Mouse (Mus musculus) embryonic facial prominence, embryonic 15.5 days (tissue): ENCODE data around the gene Phf13. TPM values are rescaled to one million over a fixed set of nuclear protein-coding genes. Genes with fewer than 3 reads are reported as not detected.
"Not testable (repeated sequence)": the region's sequence is repeated elsewhere in the genome, so short reads cannot be mapped to it uniquely, and the experiment has no call there.

ENCODE experiments used
- ATAC-seq: fragments of 200-750 bp; cut with Nextera tagmentation; 2 replicates; pipeline ENCODE4 v1.8.0; 2017; ENCODE audit warnings: low read depth, moderate TSS enrichment; ENCODE audit not compliant: insufficient number of reproducible peaks, low FRiP score, low TSS enrichment
- H3K27ac ChIP-seq: fragments of 300-500 bp; sonication (generic); replicated peaks from 2 replicates; pipeline ENCODE4 v1.5.1; 2015; ENCODE audit warnings: mild to moderate bottlenecking, inconsistent platforms
- H3K27me3 ChIP-seq: fragments of 300-500 bp; sonication (generic); 2 replicates; pipeline ENCODE4 v1.6.1; 2015; ENCODE audit warnings: inconsistent platforms
- H3K36me3 ChIP-seq: fragments of 300-500 bp; sonication (generic); 2 replicates; pipeline ENCODE4 v1.6.1; 2015; ENCODE audit warnings: mild to moderate bottlenecking, inconsistent platforms
- H3K4me1 ChIP-seq: fragments of 300-500 bp; sonication (generic); 2 replicates; pipeline ENCODE4 v1.6.1; 2015; ENCODE audit warnings: inconsistent platforms
- H3K4me2 ChIP-seq: fragments of 300-500 bp; sonication (generic); replicated peaks from 2 replicates; pipeline ENCODE4 v1.6.1; 2015; ENCODE audit warnings: mild to moderate bottlenecking, inconsistent platforms
- H3K4me3 ChIP-seq: fragments of 300-500 bp; sonication (generic); replicated peaks from 2 replicates; pipeline ENCODE4 v1.5.1; 2015; ENCODE audit warnings: mild to moderate bottlenecking, inconsistent platforms
- H3K9ac ChIP-seq: fragments of 300-500 bp; sonication (generic); 2 replicates; pipeline ENCODE4 v1.6.1; 2015; ENCODE audit warnings: inconsistent platforms
- H3K9me3 ChIP-seq: fragments of 300-500 bp; sonication (generic); replicated peaks from 2 replicates; pipeline ENCODE4 v1.6.1; 2016; ENCODE audit warnings: inconsistent platforms
- WGBS: fragments of 180-500 bp; shearing (Covaris S2); methylation state at CpG from one replicate; pipeline ENCODE4 v1.1.7; 2015; 5-methylcytosine and 5-hydroxymethylcytosine counted together
- polyA plus RNA-seq: library from polyadenylated mRNA; unstranded; fragments of >200 nt; fragmentation: Nextera tagmentation; extraction: Ambion mirVana; gene quantifications from 2 replicates; pipeline ENCODE4 v1.2.1, GENCODE M21; 2015

Gene Phf13
- 34.6 and 35.1 TPM in 2 replicates for polyA plus RNA-seq

DNA sequence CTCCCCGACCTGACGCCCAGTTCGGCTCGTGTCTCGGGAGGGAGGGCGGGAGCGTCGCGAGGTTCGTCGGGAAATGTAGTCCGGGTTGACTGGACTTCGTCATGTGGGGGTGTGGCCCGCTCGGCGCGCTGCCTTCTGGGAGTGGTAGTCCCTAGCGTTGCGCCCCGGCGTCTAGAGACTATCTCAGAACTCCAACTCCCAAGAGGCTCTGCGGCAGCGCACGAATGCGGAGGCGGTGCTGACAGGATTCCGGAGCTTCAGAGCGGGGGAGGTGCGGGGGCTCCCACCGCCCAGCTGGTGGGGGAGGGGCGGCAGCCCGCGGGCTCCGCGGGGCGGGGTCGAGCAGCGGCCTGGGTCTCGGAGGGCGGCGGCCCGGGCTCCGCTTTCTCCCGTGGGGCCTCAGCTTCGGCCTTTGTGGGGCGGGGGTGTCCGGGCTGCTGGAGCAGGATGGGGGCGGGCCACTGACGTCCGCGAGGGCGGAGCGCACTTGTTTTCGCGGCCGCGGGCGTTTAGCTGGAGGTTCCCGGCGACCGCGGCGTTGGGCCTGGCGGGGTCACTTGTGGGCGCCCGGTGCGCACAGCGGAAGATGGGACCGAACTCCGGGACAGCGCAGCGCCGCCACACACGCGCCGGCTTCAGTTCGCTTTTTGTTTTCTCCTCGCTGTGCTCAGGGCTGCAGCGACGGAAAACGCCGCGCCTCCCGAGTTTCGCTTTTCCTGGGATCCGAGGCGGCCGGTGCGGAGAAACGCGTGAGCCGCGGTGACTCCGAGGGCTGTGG is at the start of gene Phf13:
TSS of gene Phf13 (minus strand) at position 86 of the 778 bp plus-strand sequence.
- Histone ChIP-seq H3K9ac (peak within 1 kb of the TSS; percentile 93), H3K4me1 (peaks cover 27% of the 10 kb centered on the region), H3K36me3 (peaks cover 20% of the 10 kb centered on the region), H3K27ac (peak within 1 kb of the TSS; percentile 91), H3K9me3 (no peaks in the 10 kb centered on the region), H3K4me3 (peak within 1 kb of the TSS; percentile 93), H3K4me2 (peak within 1 kb of the TSS; percentile 52), H3K27me3 (no peaks in the 10 kb centered on the region)
- WGBS: under 1% methylated on average over 89 of the region's 94 CpGs
- ATAC-seq: peak; percentile 97

DNA sequence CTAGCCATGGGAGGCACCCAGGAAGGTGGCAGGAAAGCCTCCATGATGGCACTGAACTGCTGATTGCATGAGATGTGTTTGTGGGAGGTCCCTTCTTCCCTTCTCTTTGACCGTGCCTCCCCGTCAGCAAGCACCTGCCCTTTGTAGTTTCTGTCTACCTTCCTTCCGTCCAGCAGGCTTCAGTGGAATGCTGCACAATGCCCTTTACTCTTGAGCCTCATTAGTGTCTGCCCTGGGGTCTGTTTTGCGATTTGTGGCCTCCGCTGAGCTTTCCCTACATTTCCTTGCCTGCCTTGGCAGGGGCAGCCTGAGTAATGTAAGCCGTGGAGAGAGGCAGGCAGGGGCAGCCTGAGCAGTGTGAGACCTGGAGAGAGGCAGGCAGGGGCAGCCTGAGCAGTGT is 48.6 kb upstream of the Phf13 start:
- Histone ChIP-seq H3K27ac (no peak overlapping the region), H3K4me2 (no peak overlapping the region), H3K27me3 (no peaks in the 10 kb centered on the region), H3K9me3 (no peaks in the 10 kb centered on the region), H3K9ac (no peak overlapping the region), H3K4me1 (peaks cover 11% of the 10 kb centered on the region), H3K4me3 (no peak overlapping the region), H3K36me3 (peaks cover 83% of the 10 kb centered on the region)
- no peak for ATAC-seq
- 71% methylated on average over 6 of the region's 6 CpGs for WGBS

DNA sequence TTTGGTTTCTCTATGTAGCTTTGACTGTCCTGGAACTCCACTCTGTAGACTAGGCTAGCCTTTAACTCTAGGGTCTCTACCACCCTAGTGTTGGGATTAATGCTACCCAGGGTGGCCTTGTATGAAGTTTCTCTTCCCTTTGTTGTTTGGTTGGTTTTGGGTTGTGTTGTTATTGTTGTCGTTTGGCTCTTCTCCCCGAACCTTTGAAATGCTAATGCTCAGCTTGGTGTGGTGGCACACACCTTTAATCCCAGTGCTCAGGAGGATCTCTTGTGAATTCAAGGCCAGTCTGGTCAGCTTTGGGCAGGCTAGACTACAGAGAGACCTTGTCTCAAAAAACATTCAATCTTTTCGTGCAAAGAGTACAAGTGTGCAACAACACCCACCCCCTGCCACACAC is 47.1 kb upstream of the Phf13 start:
- peaks cover 16% of the 10 kb centered on the region for H3K4me1 ChIP-seq
- peaks cover 72% of the 10 kb centered on the region for H3K36me3 ChIP-seq

DNA sequence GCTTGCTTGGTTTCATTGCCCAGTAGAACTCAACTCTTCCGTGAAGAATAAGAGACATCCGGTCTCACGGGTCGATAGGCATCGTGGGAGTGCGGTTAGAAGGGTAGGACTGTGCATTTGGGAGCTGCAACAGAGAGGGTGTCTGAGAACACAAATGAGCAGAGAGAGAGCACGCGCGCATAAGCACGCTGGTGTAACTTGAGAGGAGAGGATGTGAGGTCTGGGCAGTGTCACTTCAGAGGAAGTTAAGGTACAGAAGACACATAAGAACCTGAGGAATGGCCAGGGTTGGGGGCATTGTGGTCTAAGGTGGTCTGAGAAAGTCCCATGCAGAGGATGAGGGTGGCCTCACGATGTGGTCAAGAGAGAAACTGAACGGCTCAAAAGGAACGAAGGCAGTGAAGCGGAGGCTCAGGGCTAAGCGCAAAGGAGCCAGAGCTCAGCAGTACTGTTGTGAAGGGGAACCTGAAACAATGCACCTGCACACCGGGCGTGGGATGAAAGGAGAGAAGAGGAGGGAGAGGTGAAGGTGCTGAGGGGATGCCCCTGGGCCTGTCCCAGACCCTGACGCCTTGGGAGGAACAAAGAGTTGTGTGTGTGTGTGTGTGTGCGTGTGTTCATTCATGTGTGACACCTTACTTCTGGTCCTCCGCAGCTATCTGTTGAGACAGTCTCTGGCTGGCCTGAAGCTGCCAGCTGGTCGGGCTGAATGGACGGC is 46.0 kb upstream of the Phf13 start:
- H3K27me3 ChIP-seq: no peaks in the 10 kb centered on the region
- 95% methylated on average over 22 of the region's 22 CpGs for WGBS
- no peaks in the 10 kb centered on the region for H3K9me3 ChIP-seq
- ATAC-seq: no peak
- no peak overlapping the region for H3K27ac ChIP-seq
- H3K4me2 ChIP-seq: no peak overlapping the region
- peaks cover 16% of the 10 kb centered on the region for H3K4me1 ChIP-seq
- no peak overlapping the region for H3K4me3 ChIP-seq
- no peak overlapping the region for H3K9ac ChIP-seq
- H3K36me3 ChIP-seq: peaks cover 61% of the 10 kb centered on the region

More for the DNA sequence above, 47.1 kb upstream of the Phf13 start:
- H3K4me3 ChIP-seq: no peak overlapping the region
- no peak overlapping the region for H3K4me2 ChIP-seq
- H3K27me3 ChIP-seq: no peaks in the 10 kb centered on the region
- no peak for ATAC-seq
- 90% methylated on average over 3 of the region's 3 CpGs for WGBS
- no peak overlapping the region for H3K27ac ChIP-seq
- H3K9me3 ChIP-seq: no peaks in the 10 kb centered on the region
- H3K9ac ChIP-seq: no peak overlapping the region

DNA sequence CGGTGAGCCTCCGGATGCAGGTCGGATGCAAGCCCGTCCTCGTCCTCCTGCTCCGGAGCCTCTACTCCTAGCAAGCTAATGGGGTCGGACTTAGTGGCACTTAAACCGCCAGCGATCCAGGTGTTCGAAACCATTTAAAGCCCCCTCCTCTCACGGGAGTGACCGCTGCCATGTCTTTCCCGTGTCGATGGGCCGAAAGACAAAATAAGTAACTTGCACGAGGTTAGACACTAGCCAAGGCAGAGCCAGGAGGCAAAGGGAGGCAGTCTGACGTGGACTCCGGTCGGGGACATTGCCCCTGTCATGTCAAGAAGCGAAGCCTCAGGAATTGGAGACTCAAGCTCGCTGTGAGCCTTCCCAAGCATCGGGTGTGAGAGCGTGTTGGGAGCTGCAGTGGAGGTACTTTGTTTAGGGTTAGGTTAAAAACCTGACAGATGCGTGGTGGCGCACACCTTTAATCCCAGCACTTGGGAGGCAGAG is 43.8 kb upstream of the Phf13 start:
- peaks cover 41% of the 10 kb centered on the region for H3K36me3 ChIP-seq
- H3K9me3 ChIP-seq: no peaks in the 10 kb centered on the region
- ATAC-seq: no peak
- H3K27me3 ChIP-seq: no peaks in the 10 kb centered on the region
- H3K27ac ChIP-seq: no peak overlapping the region
- peaks cover 16% of the 10 kb centered on the region for H3K4me1 ChIP-seq
- H3K4me2 ChIP-seq: peak overlapping the region; percentile 78
- 3% methylated on average over 25 of the region's 25 CpGs for WGBS
- H3K4me3 ChIP-seq: peak overlapping the region; percentile 99
- H3K9ac ChIP-seq: peak overlapping the region; percentile 93

DNA sequence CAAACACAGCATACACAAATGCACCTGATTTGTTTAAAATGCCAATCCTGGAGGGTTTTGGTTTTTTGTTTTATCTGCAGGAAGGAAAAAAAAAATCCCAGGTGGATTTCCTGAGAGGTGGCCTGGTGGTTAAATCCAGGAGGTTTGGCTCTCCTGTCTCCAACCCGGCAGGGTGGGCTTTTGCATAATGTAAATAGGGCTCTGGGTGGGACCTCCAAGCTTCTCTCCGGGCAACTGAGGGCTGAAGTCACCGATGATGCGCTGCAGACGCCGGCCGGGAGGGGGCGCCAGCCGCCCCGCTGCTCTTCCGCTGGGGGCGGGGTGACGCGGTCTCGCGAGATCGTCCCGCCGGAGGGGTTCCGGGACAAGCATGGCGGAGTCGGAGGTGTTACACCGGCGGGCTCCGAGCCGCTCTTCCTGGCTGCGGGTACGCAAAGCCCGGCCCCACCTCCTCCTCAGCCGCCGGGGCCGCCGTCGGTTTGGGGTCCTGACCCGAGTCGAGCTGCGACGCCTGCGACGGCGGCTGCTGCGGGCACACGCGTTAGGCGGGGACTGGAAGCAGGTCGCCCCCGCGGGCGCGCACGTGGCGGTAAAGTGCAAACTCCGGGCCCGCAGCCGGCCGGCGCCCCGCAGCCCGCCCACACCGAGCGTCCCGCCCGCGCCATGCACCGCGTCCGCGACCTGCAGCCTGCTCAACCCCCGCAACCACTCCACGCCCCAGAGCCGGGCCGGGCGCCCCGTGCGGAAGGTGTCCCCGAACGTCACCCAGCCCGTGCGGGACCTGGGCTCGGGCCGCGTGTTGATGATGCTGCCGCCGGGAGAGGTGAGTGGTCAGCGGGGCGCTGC is 43.1 kb upstream of the Phf13 start, which contains the start of gene Nol9:
TSS of gene Nol9 (plus strand) at position 337 of the 846 bp plus-strand sequence.
- ATAC-seq: peak; percentile 77
- no peaks in the 10 kb centered on the region for H3K27me3 ChIP-seq
- peak within 1 kb of the TSS; percentile 78 for H3K4me2 ChIP-seq
- H3K9me3 ChIP-seq: no peaks in the 10 kb centered on the region
- H3K9ac ChIP-seq: peak within 1 kb of the TSS; percentile 93
- 0 out of 2 replicates have a peak within 1 kb of the TSS, but pooled peaks have one; percentile 41 for H3K27ac ChIP-seq
- WGBS: under 1% methylated on average over 86 of the region's 86 CpGs
- peak within 1 kb of the TSS; percentile 99 for H3K4me3 ChIP-seq
- peaks cover 16% of the 10 kb centered on the region for H3K4me1 ChIP-seq
- peaks cover 34% of the 10 kb centered on the region for H3K36me3 ChIP-seq

DNA sequence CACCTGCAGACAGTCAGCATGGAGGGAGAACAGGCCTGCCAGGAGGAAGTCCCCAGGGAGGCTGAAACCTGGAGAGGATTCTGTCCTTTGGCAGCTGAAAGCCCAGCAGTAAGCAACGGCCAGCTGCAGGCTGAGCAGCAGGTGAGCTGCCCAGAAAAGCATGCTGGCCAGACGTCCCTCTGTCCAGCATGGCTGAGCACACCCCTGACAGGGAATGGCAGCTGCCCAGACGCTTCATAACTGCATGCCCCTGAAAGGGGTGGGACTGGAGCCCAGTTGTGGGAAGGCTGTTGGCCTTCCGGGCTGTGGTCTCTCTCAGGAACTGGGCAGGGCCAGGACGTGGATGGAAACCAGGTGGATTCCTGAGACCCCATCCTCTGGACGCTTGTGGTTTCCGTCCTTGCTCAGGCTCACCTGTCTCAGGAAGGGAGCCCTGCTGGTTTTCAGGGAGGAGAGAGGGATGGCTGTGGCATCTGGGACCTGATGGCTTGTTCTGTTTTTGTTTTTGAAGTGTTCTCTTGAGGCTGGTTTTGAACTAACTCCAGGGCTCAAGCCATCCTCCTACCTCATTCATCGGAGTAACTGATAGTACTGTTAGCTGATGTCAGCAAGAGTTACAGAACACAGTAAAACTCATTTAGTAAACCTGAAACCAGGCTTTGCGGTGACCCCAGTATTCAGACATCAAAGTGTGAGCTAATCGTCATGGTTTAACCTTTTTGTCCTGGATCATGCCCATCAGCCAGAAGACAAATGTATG is 42.3 kb upstream of the Phf13 start, which contains the start of gene Tas1r1:
TSS of gene Tas1r1 (minus strand) at position 344 of the 760 bp plus-strand sequence.
- Histone ChIP-seq H3K4me3 (peak within 1 kb of the TSS; percentile 99), H3K9me3 (no peaks in the 10 kb centered on the region), H3K36me3 (peaks cover 26% of the 10 kb centered on the region), H3K4me2 (peak within 1 kb of the TSS; percentile 78), H3K4me1 (peaks cover 16% of the 10 kb centered on the region), H3K9ac (peak within 1 kb of the TSS; percentile 93), H3K27ac (peak within 1 kb of the TSS; percentile 41; the same call in 1 of the 2 replicates), H3K27me3 (no peaks in the 10 kb centered on the region; the same call in 1 of the 2 replicates)
- WGBS: 34% methylated on average over 10 of the region's 10 CpGs
- peak; percentile 52; the same call in 1 of the 2 replicates for ATAC-seq

DNA sequence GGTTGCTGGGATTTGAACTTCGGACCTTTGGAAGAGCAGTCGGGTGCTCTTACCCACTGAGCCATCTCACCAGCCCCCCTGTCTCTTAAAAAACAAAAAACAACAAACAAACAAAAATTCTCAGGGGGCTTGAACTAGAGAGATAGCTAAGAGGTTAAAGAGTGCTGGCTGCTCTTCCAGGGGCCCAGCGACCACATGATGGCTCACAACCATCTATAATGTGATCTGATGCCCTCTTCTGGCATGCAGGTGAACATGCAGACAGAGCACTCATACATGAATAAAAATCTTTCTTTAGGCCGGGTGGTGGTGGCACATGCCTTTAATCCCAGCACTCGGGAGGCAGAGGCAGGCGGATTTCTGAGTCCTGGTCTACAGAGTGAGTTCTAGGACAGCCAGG is 40.4 kb upstream of the Phf13 start:
- H3K27me3 ChIP-seq, H3K9ac ChIP-seq, H3K36me3 ChIP-seq, H3K9me3 ChIP-seq, ATAC-seq, H3K4me3 ChIP-seq, H3K4me2 ChIP-seq, H3K27ac ChIP-seq: not testable (repeated sequence)
- 91% methylated on average over 6 of the region's 6 CpGs for WGBS
- peaks cover 16% of the 10 kb centered on the region for H3K4me1 ChIP-seq

DNA sequence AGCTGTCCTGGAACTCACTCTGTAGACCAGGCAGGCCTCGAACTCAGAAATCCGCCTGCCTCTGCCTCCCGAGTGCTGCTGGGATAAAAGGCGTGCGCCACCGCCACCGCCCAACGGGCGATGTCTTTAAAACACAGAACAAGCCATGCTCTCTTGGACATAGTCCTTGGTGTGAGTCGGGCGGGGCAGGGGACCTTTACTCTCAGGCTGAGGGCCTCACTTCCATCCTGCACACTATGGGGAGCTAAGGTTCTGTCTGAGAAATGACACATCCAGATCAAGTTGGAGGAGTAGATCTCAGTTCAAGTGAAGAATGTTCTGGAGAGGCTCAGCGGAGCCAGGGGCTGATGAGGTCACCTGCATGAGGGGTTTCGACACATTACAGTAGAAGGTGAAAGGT is 36.9 kb upstream of the Phf13 start:
- no peak for ATAC-seq
- Histone ChIP-seq H3K9ac (no peak overlapping the region), H3K27ac (no peak overlapping the region), H3K36me3 (no peaks in the 10 kb centered on the region), H3K4me3 (no peak overlapping the region), H3K4me1 (peaks cover 24% of the 10 kb centered on the region), H3K4me2 (no peak overlapping the region), H3K9me3 (no peaks in the 10 kb centered on the region), H3K27me3 (no peaks in the 10 kb centered on the region; the same call in 1 of the 2 replicates)
- WGBS: 83% methylated on average over 13 of the region's 13 CpGs

DNA sequence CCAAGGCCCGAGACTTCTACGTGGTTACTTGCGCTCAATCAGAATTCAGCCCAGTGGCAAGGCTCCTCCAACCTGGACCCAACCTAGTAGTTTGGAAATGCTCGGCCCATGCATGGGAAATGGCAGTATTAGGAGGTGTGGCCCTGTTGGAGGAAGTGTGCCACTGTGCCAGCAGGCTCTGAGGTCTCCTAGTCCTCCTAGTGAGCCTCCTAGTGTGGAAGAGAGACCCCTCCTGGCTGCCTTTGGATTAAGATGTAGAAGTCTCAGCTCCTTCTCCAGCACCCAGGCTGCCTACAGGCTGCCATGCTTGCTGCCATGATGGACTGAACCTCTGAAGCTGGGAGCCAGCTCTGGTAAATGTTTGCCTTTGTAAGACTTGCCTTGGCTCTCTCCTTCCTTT is 33.9 kb upstream of the Phf13 start:
- Histone ChIP-seq H3K4me1 (peaks cover 47% of the 10 kb centered on the region), H3K9me3 (no peaks in the 10 kb centered on the region), H3K4me2 (peak overlapping the region; percentile 11), H3K4me3 (no peak overlapping the region), H3K36me3 (no peaks in the 10 kb centered on the region), H3K27ac (peak overlapping the region; percentile 2), H3K27me3 (no peaks in the 10 kb centered on the region; the same call in 1 of the 2 replicates), H3K9ac (no peak overlapping the region)
- 58% methylated on average over 4 of the region's 4 CpGs for WGBS
- ATAC-seq: no peak
